Mouse (Mus musculus) forebrain, embryonic 13.5 days (tissue): ENCODE measurements at regions not wholly inside any gene's neighbourhood (a gene's known extent, or its start where the extent isn't known, plus 50 kb on each side); places are given as distances from the start of the nearest gene placed in this dataset.
A peak's percentile ranks its signal among the peaks of the same experiment; 100 is the strongest.

Experiments
- ATAC-seq: fragments of 200-750 bp; cut with Nextera tagmentation; 2 replicates; pipeline ENCODE4 v1.8.0; 2017
- H3K27ac ChIP-seq: fragments of 300-500 bp; sonication (generic); 2 replicates; pipeline ENCODE4 v1.5.1; 2015; ENCODE audit warnings: inconsistent platforms, mild to moderate bottlenecking, moderate library complexity
- H3K27me3 ChIP-seq: fragments of 300-500 bp; sonication (generic); 2 replicates; pipeline ENCODE4 v1.6.1; 2015; ENCODE audit warnings: mild to moderate bottlenecking, inconsistent platforms
- H3K36me3 ChIP-seq: fragments of 300-500 bp; sonication (generic); 2 replicates; pipeline ENCODE4 v1.6.1; 2015; ENCODE audit warnings: mild to moderate bottlenecking, inconsistent platforms; ENCODE audit not compliant: poor library complexity, severe bottlenecking
- H3K4me1 ChIP-seq: fragments of 300-500 bp; sonication (generic); 2 replicates; pipeline ENCODE4 v1.6.1; 2015; ENCODE audit warnings: inconsistent platforms
- H3K4me2 ChIP-seq: fragments of 300-500 bp; sonication (generic); 2 replicates; pipeline ENCODE4 v1.6.1; 2015; ENCODE audit warnings: inconsistent platforms, mild to moderate bottlenecking, moderate library complexity
- H3K4me3 ChIP-seq: fragments of 300-500 bp; sonication (generic); 2 replicates; pipeline ENCODE4 v1.5.1; 2015; ENCODE audit warnings: mild to moderate bottlenecking, inconsistent platforms
- H3K9ac ChIP-seq: fragments of 300-500 bp; sonication (generic); 2 replicates; pipeline ENCODE4 v1.6.1; 2015; ENCODE audit warnings: mild to moderate bottlenecking, inconsistent platforms
- H3K9me3 ChIP-seq: fragments of 300-500 bp; sonication (generic); replicated peaks from 2 replicates; pipeline ENCODE4 v1.6.1; 2016; ENCODE audit warnings: inconsistent platforms
- WGBS: fragments of 180-500 bp; shearing (Covaris S2); methylation state at CpG from one replicate; pipeline ENCODE4 v1.1.7; 2015; 5-methylcytosine and 5-hydroxymethylcytosine counted together

- no peaks in the 10 kb centered on the region for H3K27me3 ChIP-seq
- no peak overlapping the region for H3K9ac ChIP-seq
- H3K27ac ChIP-seq: no peak overlapping the region
- H3K4me1 ChIP-seq: no peaks in the 10 kb centered on the region
- WGBS: 79% methylated on average over 4 of the region's 4 CpGs
- no peak overlapping the region for H3K4me3 ChIP-seq
- ATAC-seq: peak; percentile 81; the same call in 1 of the 2 replicates
- H3K4me2 ChIP-seq: no peak overlapping the region
- H3K36me3 ChIP-seq: no peaks in the 10 kb centered on the region
- no peaks in the 10 kb centered on the region for H3K9me3 ChIP-seq
Observed at GRCm38 (mm10) chr14:91658654-91659421, 2231.6 kb downstream of the Pcdh9 start.

GRCm38 (mm10) chr14:91656011-91656410 is 2234.5 kb downstream of the Pcdh9 start:
- WGBS: 88% methylated on average over 1 of the region's 1 CpGs
- Histone ChIP-seq H3K27ac (no peak overlapping the region), H3K9me3 (no peaks in the 10 kb centered on the region), H3K4me1 (no peaks in the 10 kb centered on the region), H3K9ac (no peak overlapping the region), H3K36me3 (no peaks in the 10 kb centered on the region), H3K27me3 (no peaks in the 10 kb centered on the region), H3K4me2 (no peak overlapping the region), H3K4me3 (no peak overlapping the region)
- no peak for ATAC-seq

- no peak for ATAC-seq
- Histone ChIP-seq H3K4me3 (no peak overlapping the region), H3K27me3 (no peaks in the 10 kb centered on the region), H3K4me1 (no peaks in the 10 kb centered on the region), H3K36me3 (no peaks in the 10 kb centered on the region), H3K27ac (no peak overlapping the region), H3K9ac (no peak overlapping the region), H3K4me2 (no peak overlapping the region), H3K9me3 (no peaks in the 10 kb centered on the region)
- 89% methylated on average over 6 of the region's 6 CpGs for WGBS
Observed at GRCm38 (mm10) chr14:91630976-91631375, 2259.5 kb downstream of the Pcdh9 start.

GRCm38 (mm10) chr14:91614391-91614790 is 2276.1 kb downstream of the Pcdh9 start:
- Histone ChIP-seq H3K27me3 (no peaks in the 10 kb centered on the region), H3K4me1 (no peaks in the 10 kb centered on the region), H3K4me3 (no peak overlapping the region), H3K4me2 (no peak overlapping the region), H3K36me3 (no peaks in the 10 kb centered on the region), H3K9ac (no peak overlapping the region), H3K9me3 (no peaks in the 10 kb centered on the region), H3K27ac (no peak overlapping the region)
- ATAC-seq: no peak

- Histone ChIP-seq H3K36me3 (no peaks in the 10 kb centered on the region), H3K27ac (no peak overlapping the region), H3K4me2 (no peak overlapping the region), H3K4me3 (no peak overlapping the region), H3K9me3 (no peaks in the 10 kb centered on the region), H3K9ac (no peak overlapping the region), H3K4me1 (no peaks in the 10 kb centered on the region), H3K27me3 (no peaks in the 10 kb centered on the region)
- ATAC-seq: no peak
Observed at GRCm38 (mm10) chr14:91604570-91604969, 2285.9 kb downstream of the Pcdh9 start.

GRCm38 (mm10) chr14:91582462-91582861 is 2308.0 kb downstream of the Pcdh9 start:
- H3K36me3 ChIP-seq: no peaks in the 10 kb centered on the region
- no peak overlapping the region for H3K9ac ChIP-seq
- H3K4me1 ChIP-seq: no peaks in the 10 kb centered on the region
- peak; percentile 77; the same call in 1 of the 2 replicates for ATAC-seq
- H3K27ac ChIP-seq: no peak overlapping the region
- H3K27me3 ChIP-seq: no peaks in the 10 kb centered on the region
- no peak overlapping the region for H3K4me3 ChIP-seq
- peaks cover 3% of the 10 kb centered on the region; the same call in 1 of the 2 replicates for H3K9me3 ChIP-seq
- no peak overlapping the region for H3K4me2 ChIP-seq
- WGBS: 78% methylated on average over 1 of the region's 1 CpGs

GRCm38 (mm10) chr14:91581684-91582424 is 2308.6 kb downstream of the Pcdh9 start:
- peak; percentile 75 for ATAC-seq

DNA sequence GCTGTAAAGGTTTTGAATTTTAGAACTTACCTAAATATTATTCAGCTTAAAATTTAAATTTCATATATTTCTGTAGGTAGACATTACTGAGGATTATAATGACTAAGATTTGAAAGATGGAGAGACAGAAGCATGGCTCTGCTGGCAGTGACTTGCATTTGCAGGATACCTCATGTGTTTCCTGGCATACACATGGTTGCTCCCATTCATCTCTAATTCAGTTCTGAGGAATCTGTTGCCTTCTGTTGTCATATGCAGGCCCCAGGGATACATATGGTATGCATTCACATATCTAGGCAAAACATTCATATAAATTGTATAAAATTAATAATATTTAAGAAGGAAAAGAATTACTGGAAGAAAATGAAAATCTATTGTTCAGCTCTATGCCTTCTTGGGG is 2321.4 kb downstream of the Pcdh9 start:
- Histone ChIP-seq H3K27ac (no peak overlapping the region), H3K9ac (no peak overlapping the region), H3K27me3 (no peaks in the 10 kb centered on the region), H3K9me3 (no peaks in the 10 kb centered on the region), H3K4me3 (no peak overlapping the region), H3K36me3 (no peaks in the 10 kb centered on the region), H3K4me1 (no peaks in the 10 kb centered on the region), H3K4me2 (no peak overlapping the region)
- peak; percentile 65; the same call in 1 of the 2 replicates for ATAC-seq

More at GRCm38 (mm10) chr14:91581684-91582424, 2308.6 kb downstream of the Pcdh9 start:
- peaks cover 3% of the 10 kb centered on the region; the same call in 1 of the 2 replicates for H3K9me3 ChIP-seq
- H3K27me3 ChIP-seq: no peaks in the 10 kb centered on the region
- no peak overlapping the region for H3K4me3 ChIP-seq
- H3K36me3 ChIP-seq: no peaks in the 10 kb centered on the region
- H3K4me2 ChIP-seq: no peak overlapping the region
- 73% methylated on average over 4 of the region's 4 CpGs for WGBS
- H3K4me1 ChIP-seq: no peaks in the 10 kb centered on the region
- H3K27ac ChIP-seq: no peak overlapping the region; the same call in 1 of the 2 replicates
- H3K9ac ChIP-seq: no peak overlapping the region

DNA sequence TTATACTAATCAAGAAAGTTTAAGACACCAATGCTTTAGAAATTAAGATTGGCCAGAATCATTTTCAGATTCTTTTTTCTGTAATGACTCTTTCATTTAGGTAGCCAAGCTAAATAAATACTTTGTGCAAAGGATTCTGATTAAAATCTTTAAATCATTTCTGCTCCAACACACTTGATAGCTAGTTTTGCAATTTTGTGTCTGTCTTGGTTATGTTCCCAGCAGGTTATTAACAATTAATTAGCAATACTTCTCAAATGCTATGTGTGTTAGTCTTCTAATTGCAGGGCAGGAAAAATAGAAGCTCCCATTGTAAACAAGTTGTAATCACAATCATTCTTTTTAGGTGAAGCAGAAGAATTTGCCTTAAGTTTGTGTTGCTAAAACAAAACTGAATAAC is 2351.3 kb downstream of the Pcdh9 start:
- no peaks in the 10 kb centered on the region for H3K36me3 ChIP-seq
- ATAC-seq: no peak
- H3K27me3 ChIP-seq: no peaks in the 10 kb centered on the region
- H3K4me2 ChIP-seq: no peak overlapping the region
- H3K4me3 ChIP-seq: no peak overlapping the region
- no peak overlapping the region for H3K9ac ChIP-seq
- H3K9me3 ChIP-seq: no peaks in the 10 kb centered on the region
- no peak overlapping the region for H3K27ac ChIP-seq
- H3K4me1 ChIP-seq: no peaks in the 10 kb centered on the region

DNA sequence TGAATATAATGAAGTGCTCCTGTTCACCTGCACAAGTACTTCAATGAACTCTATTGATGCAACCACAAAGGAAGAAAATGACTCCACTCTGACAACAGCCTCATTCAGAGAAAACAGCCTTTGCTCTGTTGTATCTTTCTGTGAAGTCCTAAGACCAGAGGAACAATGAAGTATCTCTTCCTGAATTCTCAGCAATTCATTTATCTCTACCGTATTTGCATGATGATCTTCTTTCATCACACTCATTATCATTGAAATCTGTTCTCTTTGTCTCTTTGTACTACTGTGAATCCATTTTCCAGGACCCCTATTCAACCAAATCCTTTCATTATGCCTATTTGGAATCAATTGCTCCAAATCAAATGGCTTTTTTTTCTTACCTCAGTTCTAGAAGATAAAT is 2355.5 kb downstream of the Pcdh9 start:
- Histone ChIP-seq H3K27me3 (no peaks in the 10 kb centered on the region), H3K36me3 (no peaks in the 10 kb centered on the region), H3K9ac (no peak overlapping the region), H3K9me3 (no peaks in the 10 kb centered on the region), H3K4me1 (no peaks in the 10 kb centered on the region), H3K4me3 (no peak overlapping the region), H3K4me2 (no peak overlapping the region), H3K27ac (no peak overlapping the region)
- no peak for ATAC-seq
- 14% methylated on average over 1 of the region's 1 CpGs for WGBS

DNA sequence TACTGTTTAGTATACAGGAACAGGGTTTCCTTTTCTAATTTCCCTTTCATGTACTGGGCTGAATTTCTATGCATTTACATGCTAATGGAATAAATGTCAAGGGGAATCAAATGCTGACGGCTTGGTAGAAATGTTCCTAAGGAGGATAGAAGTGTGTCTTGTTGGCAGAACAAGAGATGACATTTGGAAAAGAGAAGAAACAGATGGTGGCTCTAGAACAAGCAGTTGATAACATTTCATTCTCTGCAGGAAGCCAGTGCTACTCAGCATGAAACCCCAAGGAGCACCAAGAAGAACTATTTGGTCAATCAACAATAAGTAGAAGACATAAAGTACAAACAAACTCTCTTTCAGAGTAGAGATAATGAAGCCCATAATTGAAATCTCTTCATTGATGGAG is 2392.0 kb downstream of the Pcdh9 start:
- Histone ChIP-seq H3K27me3 (no peaks in the 10 kb centered on the region), H3K9me3 (no peaks in the 10 kb centered on the region), H3K27ac (no peak overlapping the region), H3K9ac (no peak overlapping the region), H3K36me3 (no peaks in the 10 kb centered on the region), H3K4me1 (no peaks in the 10 kb centered on the region), H3K4me3 (no peak overlapping the region), H3K4me2 (no peak overlapping the region)
- 33% methylated on average over 1 of the region's 1 CpGs for WGBS
- ATAC-seq: no peak

GRCm38 (mm10) chr14:91478358-91478870 is 2412.1 kb downstream of the Pcdh9 start:
- no peak for ATAC-seq
- WGBS: 60% methylated on average over 3 of the region's 3 CpGs
- H3K9ac ChIP-seq: no peak overlapping the region
- no peaks in the 10 kb centered on the region for H3K27me3 ChIP-seq
- no peak overlapping the region for H3K27ac ChIP-seq
- no peaks in the 10 kb centered on the region for H3K9me3 ChIP-seq
- no peak overlapping the region for H3K4me2 ChIP-seq
- H3K36me3 ChIP-seq: no peaks in the 10 kb centered on the region
- no peak overlapping the region for H3K4me3 ChIP-seq
- no peaks in the 10 kb centered on the region for H3K4me1 ChIP-seq
